Mouse (Mus musculus): ENCODE measurements around the gene D10Wsu102e.

D10Wsu102e gene

GRCm38 (mm10) chr10:83359956-83360355 lies at the start of gene D10Wsu102e:
Gene D10Wsu102e, plus strand, starts transcription at chr10:83360221.
- DNase-seq (ENCODE audit: low spot score): peak; percentile 98

GRCm38 (mm10) chr10:83310356-83310755 lies 49.7 kb upstream of the D10Wsu102e start:
- no peak for DNase-seq (ENCODE audit: low spot score)

GRCm38 (mm10) chr10:83313033-83313432 lies 47.0 kb upstream of the D10Wsu102e start:
- no peak for DNase-seq (ENCODE audit: low spot score)

GRCm38 (mm10) chr10:83320396-83320795 lies 39.6 kb upstream of the D10Wsu102e start:
- DNase-seq (ENCODE audit: low spot score): no peak

- no peak for DNase-seq (ENCODE audit: low spot score)
Observed at GRCm38 (mm10) chr10:83320870-83321269, 39.2 kb upstream of the D10Wsu102e start.

- no peak for DNase-seq (ENCODE audit: low spot score)
Observed at GRCm38 (mm10) chr10:83321528-83321927, 38.5 kb upstream of the D10Wsu102e start.

GRCm38 (mm10) chr10:83322551-83323100 lies 37.4 kb upstream of the D10Wsu102e start:
- no peak for DNase-seq (ENCODE audit: low spot score)

- no peak for DNase-seq (ENCODE audit: low spot score)
Observed at GRCm38 (mm10) chr10:83324871-83325270, 35.1 kb upstream of the D10Wsu102e start.

GRCm38 (mm10) chr10:83325903-83326302 lies 34.1 kb upstream of the D10Wsu102e start:
- DNase-seq (ENCODE audit: low spot score): no peak

- DNase-seq (ENCODE audit: low spot score): no peak
Observed at GRCm38 (mm10) chr10:83326648-83327285, 33.3 kb upstream of the D10Wsu102e start.

- no peak for DNase-seq (ENCODE audit: low spot score)
Observed at GRCm38 (mm10) chr10:83328791-83329190, 31.2 kb upstream of the D10Wsu102e start.

- no peak for DNase-seq (ENCODE audit: low spot score)
Observed at GRCm38 (mm10) chr10:83330336-83330735, 29.7 kb upstream of the D10Wsu102e start.

GRCm38 (mm10) chr10:83331811-83332210 lies 28.2 kb upstream of the D10Wsu102e start:
- no peak for DNase-seq (ENCODE audit: low spot score)

GRCm38 (mm10) chr10:83332581-83332980 lies 27.4 kb upstream of the D10Wsu102e start:
- DNase-seq (ENCODE audit: low spot score): no peak

GRCm38 (mm10) chr10:83336336-83336735 lies 23.7 kb upstream of the D10Wsu102e start:
- no peak for DNase-seq (ENCODE audit: low spot score)

GRCm38 (mm10) chr10:83337159-83337951 lies 22.7 kb upstream of the D10Wsu102e start, which contains the start of gene Slc41a2:
Gene Slc41a2, minus strand, starts transcription at chr10:83337882.
- DNase-seq (ENCODE audit: low spot score): peak; percentile 69

- DNase-seq (ENCODE audit: low spot score): no peak
Observed at GRCm38 (mm10) chr10:83337971-83338598, 21.9 kb upstream of the D10Wsu102e start.

GRCm38 (mm10) chr10:83341226-83341625 lies 18.8 kb upstream of the D10Wsu102e start:
- no peak for DNase-seq (ENCODE audit: low spot score)

GRCm38 (mm10) chr10:83343171-83343570 lies 16.9 kb upstream of the D10Wsu102e start:
- no peak for DNase-seq (ENCODE audit: low spot score)

- no peak for DNase-seq (ENCODE audit: low spot score)
Observed at GRCm38 (mm10) chr10:83343828-83344685, 16.0 kb upstream of the D10Wsu102e start.

- DNase-seq (ENCODE audit: low spot score): no peak
Observed at GRCm38 (mm10) chr10:83345693-83346358, 14.2 kb upstream of the D10Wsu102e start.
